25 mouse cellular contexts compared by ENCODE assay signal in the genomic region with DNA sequence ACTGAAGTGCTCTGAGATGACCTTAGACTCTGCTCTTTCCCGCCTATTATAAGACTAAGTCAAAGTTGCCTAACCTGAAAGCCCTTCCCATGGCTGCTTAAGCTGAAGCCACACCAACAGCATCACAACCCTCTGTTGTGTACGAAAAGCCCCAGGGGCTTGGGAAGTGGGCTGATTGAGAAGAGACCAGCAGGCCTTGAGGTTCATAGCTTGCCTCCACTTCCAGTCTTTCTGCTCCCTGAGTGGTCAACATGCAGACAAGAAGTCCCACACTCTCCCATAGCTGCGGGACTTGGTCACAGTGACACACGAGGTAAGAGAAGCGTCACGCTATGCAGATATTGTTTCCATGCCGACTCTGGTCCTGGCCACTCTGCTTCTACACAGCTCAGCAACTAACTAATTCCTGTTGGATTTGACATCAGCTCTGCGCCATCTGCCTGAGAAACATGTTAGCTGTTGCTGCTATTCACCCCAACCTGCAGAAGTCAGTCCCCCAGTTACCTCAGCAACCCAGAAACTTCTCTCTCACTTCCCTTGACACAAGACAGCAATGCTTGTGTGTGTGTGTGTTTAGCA.
A peak's percentile ranks its signal among the peaks of the same experiment; 100 is the strongest.
DNase-seq lines count a peak whose midpoint lies in the region.
"Had no signal": no experiment of that assay in that cellular context is flagged by ENCODE, and none has a peak within 500 bp of the region (broad histone marks: within the 10 kb centered on the region; RNA-seq: fewer than 3 reads in every experiment).

No protein-coding gene starts in this region.

- no peak overlapping the region for H3K27ac ChIP-seq in heart, embryonic 10.5 days
- H3K27ac ChIP-seq: heart, embryonic 13.5 days; hindbrain, embryonic 15.5 days; limb, embryonic 10.5 days; limb, embryonic 15.5 days; liver, embryonic 13.5 days; stomach, postnatal 0 days had no signal

- H3K27me3 ChIP-seq in heart, embryonic 10.5 days (ENCODE audit: insufficient read depth, poor library complexity, severe bottlenecking), result no peaks in the 10 kb centered on the region
- H3K27me3 ChIP-seq: heart, embryonic 13.5 days; hindbrain, embryonic 15.5 days; limb, embryonic 15.5 days; liver, embryonic 13.5 days; megakaryocyte, embryonic 14.5 days had no signal

- H3K36me3 ChIP-seq in heart, embryonic 10.5 days, result 0 out of 2 replicates have a peak, but pooled peaks cover 2% of the 10 kb centered on the region
- H3K36me3 ChIP-seq: hindbrain, embryonic 15.5 days; limb, embryonic 10.5 days; limb, embryonic 15.5 days; liver, embryonic 13.5 days had no signal

- WGBS in heart, embryonic 10.5 days, result 84% methylated on average over 8 of the region's 8 CpGs

- H3K4me3 ChIP-seq in heart, embryonic 10.5 days, result no peak overlapping the region
- H3K4me3 ChIP-seq: heart, embryonic 13.5 days; hindbrain, embryonic 15.5 days; limb, embryonic 10.5 days; limb, embryonic 15.5 days; liver, embryonic 13.5 days; megakaryocyte, embryonic 14.5 days had no signal

- H3K9me3 ChIP-seq in heart, embryonic 10.5 days, result no peaks in the 10 kb centered on the region
- H3K9me3 ChIP-seq: heart, embryonic 13.5 days; hindbrain, embryonic 15.5 days; limb, embryonic 10.5 days; limb, embryonic 15.5 days; liver, embryonic 13.5 days; megakaryocyte, embryonic 14.5 days had no signal

- DNase-seq in heart, embryonic 10.5 days (ENCODE audit: low spot score), result peak; percentile 55
- DNase-seq in heart, adult 8-10 months (ENCODE audit: low spot score), result no peak
- DNase-seq in layer of hippocampus, adult 9-11 months, result peak; percentile 60
- no peak for DNase-seq in layer of hippocampus, postnatal 36 days
- DNase-seq in right cerebral cortex, postnatal 10 days (ENCODE audit: low spot score in 2 of 2), result peak; percentile 36 to 50
- no peak for DNase-seq in right cerebral cortex, postnatal 4 days
- DNase-seq in gastrocnemius, postnatal 4 days (ENCODE audit: low spot score in 2 of 2), result no peak
- DNase-seq: adrenal gland, postnatal 25 days; B cell, adult 2 months; cerebellum, postnatal 25 days; gastrocnemius, postnatal 10 days; heart, postnatal 10 days; kidney, adult 9 months; kidney, postnatal 10 days; liver, embryonic 13.5 days; lung, adult 18-20 months; lung, postnatal 4 days; thymus, adult 18-20 months; thymus, postnatal 25 days had no signal

- peaks cover 11% of the 10 kb centered on the region; the same call in 1 of the 2 replicates for H3K4me1 ChIP-seq in heart, embryonic 10.5 days
- H3K4me1 ChIP-seq: hindbrain, embryonic 15.5 days; limb, embryonic 10.5 days; limb, embryonic 15.5 days; liver, embryonic 13.5 days had no signal

Comparison
In these comparisons a context has a peak if more than half of its experiments do, and no peak if none do; other contexts are left out.
1. DNase-seq: peak in heart, embryonic 10.5 days (single experiment), layer of hippocampus, adult 9-11 months (single experiment) and right cerebral cortex, postnatal 10 days (2 of 2); none in heart, adult 8-10 months (single experiment), layer of hippocampus, postnatal 36 days (0 of 2), right cerebral cortex, postnatal 4 days (single experiment) and gastrocnemius, postnatal 4 days (0 of 2).